Mouse (Mus musculus) midbrain, embryonic 14.5 days (tissue): ENCODE results near the gene Map2k1. TPM values are rescaled to one million over a fixed set of nuclear protein-coding genes. Genes with fewer than 3 reads are reported as not detected.
"Not testable (repeated sequence)": the region's sequence is repeated elsewhere in the genome, so short reads cannot be mapped to it uniquely, and the experiment has no call there.

Source experiments
- ATAC-seq: fragments of 200-750 bp; cut with Nextera tagmentation; 2 replicates; pipeline ENCODE4 v1.8.0; 2017; ENCODE audit warnings: moderate number of reproducible peaks, moderate library complexity; ENCODE audit not compliant: low FRiP score, low TSS enrichment
- DNase-seq: peaks from one replicate; pipeline ENCODE4 v3.0.0-alpha.2; 2015
- H3K27ac ChIP-seq: fragments of 300-500 bp; sonication (generic); replicated peaks from 2 replicates; pipeline ENCODE4 v1.5.1; 2014; ENCODE audit warnings: mild to moderate bottlenecking, low read depth, low read length, moderate library complexity
- H3K27me3 ChIP-seq: fragments of 300-500 bp; sonication (generic); 2 replicates; pipeline ENCODE4 v1.6.1; 2014; ENCODE audit warnings: low read length, control low read depth, mixed read lengths; ENCODE audit not compliant: control insufficient read depth, insufficient read depth
- H3K36me3 ChIP-seq: fragments of 300-500 bp; sonication (generic); 2 replicates; pipeline ENCODE4 v1.6.1; 2014; ENCODE audit warnings: low read length, control low read depth; ENCODE audit not compliant: control insufficient read depth, insufficient read depth
- H3K4me1 ChIP-seq: fragments of 300-500 bp; sonication (generic); 2 replicates; pipeline ENCODE4 v1.6.1; 2014; ENCODE audit warnings: mild to moderate bottlenecking, antibody characterized with exemption, low read length, control low read depth; ENCODE audit not compliant: control insufficient read depth, insufficient read depth
- H3K4me2 ChIP-seq: fragments of 300-500 bp; sonication (generic); 2 replicates; pipeline ENCODE4 v1.6.1; 2014; ENCODE audit warnings: mild to moderate bottlenecking, low read length, moderate library complexity
- H3K4me3 ChIP-seq: fragments of 300-500 bp; sonication (generic); replicated peaks from 2 replicates; pipeline ENCODE4 v1.5.1; 2014; ENCODE audit warnings: low read depth, low read length
- H3K9ac ChIP-seq: fragments of 300-500 bp; sonication (generic); replicated peaks from 2 replicates; pipeline ENCODE4 v1.6.1; 2014; ENCODE audit warnings: mild to moderate bottlenecking, low read length, moderate library complexity
- H3K9me3 ChIP-seq: fragments of 300-500 bp; sonication (generic); 2 replicates; pipeline ENCODE4 v1.6.1; 2016; ENCODE audit warnings: low read length, control low read depth, mixed read lengths; ENCODE audit not compliant: control insufficient read depth
- WGBS: fragments of 180-500 bp; shearing (Covaris S2); extraction: QIAGEN DNeasy Blood & Tissue Kit; methylation state at CpG from one replicate; pipeline ENCODE4 v1.1.7; 2014; 5-methylcytosine and 5-hydroxymethylcytosine counted together
- polyA plus RNA-seq: library from polyadenylated mRNA; unstranded; fragments of >200 nt; fragmentation: Nextera tagmentation; extraction: Ambion mirVana; gene quantifications from 2 replicates; pipeline ENCODE4 v1.2.1, GENCODE M21; 2014

Gene Map2k1
- polyA plus RNA-seq, 1 experiment from 2014 or later: 50.7 TPM

GRCm38 (mm10) chr9:64274291-64274690 is 20.9 kb upstream of the Map2k1 start:
- no peaks in the 10 kb centered on the region for H3K27me3 ChIP-seq
- no peak overlapping the region for H3K9ac ChIP-seq
- ATAC-seq (no peak), DNase-seq (no peak)
- no peaks in the 10 kb centered on the region for H3K4me1 ChIP-seq
- H3K4me2 ChIP-seq: no peak overlapping the region
- H3K9me3 ChIP-seq: no peaks in the 10 kb centered on the region
- no peaks in the 10 kb centered on the region for H3K36me3 ChIP-seq
- 78% methylated on average over 4 of the region's 4 CpGs for WGBS
- H3K4me3 ChIP-seq: no peak overlapping the region
- H3K27ac ChIP-seq: no peak overlapping the region

DNA sequence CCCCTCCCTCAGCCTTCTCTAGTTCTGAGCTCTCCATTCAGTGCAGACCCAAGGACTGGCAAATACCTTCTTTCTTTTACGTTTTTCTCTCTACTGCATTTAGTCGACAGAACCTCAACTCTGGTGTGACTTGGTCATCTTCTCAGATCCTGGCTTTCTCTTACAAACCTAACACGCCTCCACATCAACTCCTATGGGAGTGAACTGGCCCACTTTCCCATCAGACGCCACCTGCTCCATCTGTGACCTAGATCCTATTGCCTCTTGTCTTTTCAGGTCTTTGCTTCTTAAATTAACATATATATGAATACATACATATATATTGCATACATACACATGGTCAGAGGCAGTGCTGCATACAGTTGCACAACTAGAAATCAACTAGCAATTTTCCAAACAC is 20.3 kb upstream of the Map2k1 start:
- H3K4me1 ChIP-seq: no peaks in the 10 kb centered on the region
- no peak overlapping the region for H3K4me3 ChIP-seq
- H3K9me3 ChIP-seq: no peaks in the 10 kb centered on the region
- WGBS: 70% methylated on average over 4 of the region's 4 CpGs
- H3K9ac ChIP-seq: no peak overlapping the region
- no peak for DNase-seq
- H3K27ac ChIP-seq: no peak overlapping the region
- no peak for ATAC-seq
- H3K36me3 ChIP-seq: no peaks in the 10 kb centered on the region
- no peaks in the 10 kb centered on the region for H3K27me3 ChIP-seq
- H3K4me2 ChIP-seq: no peak overlapping the region

GRCm38 (mm10) chr9:64272611-64273010 is 19.2 kb upstream of the Map2k1 start:
- Histone ChIP-seq H3K4me1 (no peaks in the 10 kb centered on the region), H3K27me3 (no peaks in the 10 kb centered on the region), H3K9ac (no peak overlapping the region), H3K27ac (no peak overlapping the region), H3K4me2 (no peak overlapping the region), H3K4me3 (no peak overlapping the region), H3K36me3 (no peaks in the 10 kb centered on the region), H3K9me3 (no peaks in the 10 kb centered on the region)
- peak; percentile 28 for DNase-seq
- WGBS: 40% methylated on average over 7 of the region's 7 CpGs
- ATAC-seq: no peak

- no peak for ATAC-seq
- H3K27me3 ChIP-seq: no peaks in the 10 kb centered on the region
- H3K27ac ChIP-seq: no peak overlapping the region
Observed at GRCm38 (mm10) chr9:64271249-64271648, 17.8 kb upstream of the Map2k1 start.

GRCm38 (mm10) chr9:64268836-64269235 is 15.4 kb upstream of the Map2k1 start:
- WGBS: 94% methylated on average over 8 of the region's 8 CpGs
- H3K4me1 ChIP-seq, H3K4me3 ChIP-seq, H3K9me3 ChIP-seq, H3K36me3 ChIP-seq, H3K4me2 ChIP-seq, H3K27me3 ChIP-seq, H3K27ac ChIP-seq, ATAC-seq, H3K9ac ChIP-seq, DNase-seq: not testable (repeated sequence)

More at GRCm38 (mm10) chr9:64271249-64271648, 17.8 kb upstream of the Map2k1 start:
- Histone ChIP-seq H3K4me3 (no peak overlapping the region), H3K9ac (no peak overlapping the region), H3K36me3 (no peaks in the 10 kb centered on the region), H3K4me1 (no peaks in the 10 kb centered on the region), H3K9me3 (no peaks in the 10 kb centered on the region), H3K4me2 (no peak overlapping the region)
- 64% methylated on average over 3 of the region's 3 CpGs for WGBS
- no peak for DNase-seq

GRCm38 (mm10) chr9:64268196-64268595 is 14.8 kb upstream of the Map2k1 start:
- Histone ChIP-seq H3K27me3 (no peaks in the 10 kb centered on the region), H3K9ac (no peak overlapping the region), H3K9me3 (no peaks in the 10 kb centered on the region), H3K27ac (no peak overlapping the region), H3K36me3 (no peaks in the 10 kb centered on the region), H3K4me3 (no peak overlapping the region), H3K4me2 (no peak overlapping the region), H3K4me1 (no peaks in the 10 kb centered on the region)
- 93% methylated on average over 10 of the region's 10 CpGs for WGBS
- ATAC-seq (no peak), DNase-seq (no peak)

GRCm38 (mm10) chr9:64267231-64267630 is 13.8 kb upstream of the Map2k1 start:
- no peaks in the 10 kb centered on the region for H3K9me3 ChIP-seq
- WGBS: 93% methylated on average over 1 of the region's 1 CpGs
- no peak overlapping the region for H3K4me3 ChIP-seq
- no peak overlapping the region for H3K27ac ChIP-seq
- no peaks in the 10 kb centered on the region for H3K27me3 ChIP-seq
- no peak overlapping the region for H3K9ac ChIP-seq
- H3K4me2 ChIP-seq: no peak overlapping the region
- DNase-seq: no peak
- H3K4me1 ChIP-seq: no peaks in the 10 kb centered on the region
- H3K36me3 ChIP-seq: no peaks in the 10 kb centered on the region
- no peak for ATAC-seq

- Histone ChIP-seq H3K27ac (no peak overlapping the region), H3K9ac (no peak overlapping the region), H3K27me3 (no peaks in the 10 kb centered on the region), H3K4me2 (no peak overlapping the region), H3K9me3 (no peaks in the 10 kb centered on the region), H3K4me3 (no peak overlapping the region), H3K4me1 (no peaks in the 10 kb centered on the region), H3K36me3 (no peaks in the 10 kb centered on the region)
- no peak for DNase-seq
- WGBS: 57% methylated on average over 1 of the region's 1 CpGs
- no peak for ATAC-seq
Observed at GRCm38 (mm10) chr9:64264813-64265212, 11.4 kb upstream of the Map2k1 start.

- H3K27me3 ChIP-seq: no peaks in the 10 kb centered on the region
- ATAC-seq (no peak), DNase-seq (no peak)
- H3K4me1 ChIP-seq: no peaks in the 10 kb centered on the region
- H3K27ac ChIP-seq: no peak overlapping the region
- 93% methylated on average over 4 of the region's 4 CpGs for WGBS
- H3K36me3 ChIP-seq: no peaks in the 10 kb centered on the region
- H3K9ac ChIP-seq: no peak overlapping the region
- H3K4me2 ChIP-seq: no peak overlapping the region
- H3K9me3 ChIP-seq: no peaks in the 10 kb centered on the region
- no peak overlapping the region for H3K4me3 ChIP-seq
Observed at GRCm38 (mm10) chr9:64261023-64261422, 7.6 kb upstream of the Map2k1 start.
